Mouse (Mus musculus) embryonic fibroblast, embryonic 13.5 days (primary cell): ENCODE measurements around the gene Gemin5.

Source experiments
- CTCF ChIP-seq: IDR thresholded peaks from 2 replicates; pipeline ENCODE4 v1.5.1; 2011; ENCODE audit warnings: mild to moderate bottlenecking, control low read depth, low read length, moderate library complexity, borderline replicate concordance; ENCODE audit not compliant: insufficient read depth
- POLR2A ChIP-seq: IDR thresholded peaks from 2 replicates; pipeline ENCODE4 v1.6.1; 2011; ENCODE audit warnings: low read depth, mild to moderate bottlenecking, control low read depth, low read length, moderate library complexity

DNA sequence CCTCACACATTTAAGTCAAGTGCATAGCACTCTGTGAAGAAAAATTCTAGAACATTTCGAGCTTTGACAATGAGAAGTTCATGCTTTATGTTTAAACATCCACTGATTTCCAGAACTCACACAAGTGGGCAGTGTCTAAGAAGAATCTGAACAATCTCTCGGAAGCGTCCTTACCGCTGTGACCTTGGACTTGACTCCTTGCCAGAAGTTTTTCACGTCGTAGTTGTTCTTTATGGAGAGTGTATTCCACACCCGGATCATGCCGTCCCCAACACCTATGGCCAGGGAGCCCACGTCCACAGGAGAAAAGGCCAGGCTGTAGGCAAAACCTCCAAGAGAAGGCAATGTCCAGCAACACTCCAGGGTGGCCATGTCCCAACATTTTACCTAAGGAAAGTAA lies 12.9 kb downstream of the Gemin5 start:
- no peak for TF ChIP-seq POLR2A
- TF ChIP-seq CTCF, result no peak
